Mouse (Mus musculus) bone marrow, adult 2 months (tissue): ENCODE measurements around the gene Apaf1.

Experiments used
- CTCF ChIP-seq: fragments of 200-500 bp; IDR thresholded peaks from 2 replicates; pipeline ENCODE4 v1.5.1; 2011; ENCODE audit warnings: low read length, control low read depth; ENCODE audit not compliant: control insufficient read depth, insufficient read depth
- POLR2A ChIP-seq: fragments of 200-500 bp; IDR thresholded peaks from 2 replicates; pipeline ENCODE4 v1.6.1; 2011; ENCODE audit warnings: low read depth, mild to moderate bottlenecking, control low read depth, low read length, borderline replicate concordance; ENCODE audit not compliant: control insufficient read depth

- no peak for TF ChIP-seq CTCF
- TF ChIP-seq POLR2A = no peak
Measured at GRCm38 (mm10) chr10:90974084-90974483, 108.5 kb downstream of the Apaf1 start.
